Mouse (Mus musculus) CH12.LX (cell line): Measurements from ENCODE around the gene Mpz. TPM values are rescaled to one million over a fixed set of nuclear protein-coding genes. Genes with fewer than 3 reads are reported as not detected.
A peak's percentile ranks its signal among the peaks of the same experiment; 100 is the strongest.

Experiments
- DNase-seq: peaks from one replicate; pipeline ENCODE4 v3.0.0-alpha.2; 2013; ENCODE audit errors: extremely low read depth
- H3K27ac ChIP-seq: 2 replicates; pipeline ENCODE4 v1.5.1; 2012; ENCODE audit warnings: low read depth, mild to moderate bottlenecking, control low read depth, moderate library complexity; ENCODE audit not compliant: insufficient read depth
- H3K27me3 ChIP-seq: replicated peaks from 2 replicates; pipeline ENCODE3; 2012; ENCODE audit warnings: inconsistent platforms
- H3K36me3 ChIP-seq, 2 experiments: replicated peaks in 1 of 2; 2 replicates each; pipeline versions ENCODE3 to v1.6.1; 2012; ENCODE audit warnings: inconsistent platforms in 1 of 2, low read length in 1 of 2, mild to moderate bottlenecking in 1 of 2, mixed read lengths in 1 of 2, moderate library complexity in 1 of 2; ENCODE audit not compliant: control insufficient read depth in 1 of 2, insufficient read depth in 1 of 2
- H3K4me1 ChIP-seq, 2 experiments: 2 replicates each; pipeline ENCODE4 v1.6.1; 2012; ENCODE audit warnings: inconsistent platforms in 1 of 2, moderate library complexity in 1 of 2; ENCODE audit not compliant: insufficient read depth in 2 of 2, control insufficient read depth in 1 of 2
- H3K4me2 ChIP-seq: 2 replicates; pipeline ENCODE4 v1.6.1; 2012; ENCODE audit warnings: low read depth, mild to moderate bottlenecking, control low read depth; ENCODE audit not compliant: poor library complexity, insufficient read depth, severe bottlenecking
- H3K4me3 ChIP-seq, 3 experiments: fragments of 150-350 bp in 1 of 3; sonication (generic) in 1 of 3; replicated peaks in 1 of 3; 2 replicates each; pipeline versions ENCODE3 to v1.5.1; 2011 to 2012; ENCODE audit warnings: low read depth in 2 of 3, low read length in 2 of 3, mild to moderate bottlenecking in 2 of 3, moderate library complexity in 2 of 3, control low read depth in 1 of 3, improper control_type of control experiment in 1 of 3, inconsistent platforms in 1 of 3, mixed read lengths in 1 of 3; ENCODE audit not compliant: poor library complexity in 1 of 3
- H3K79me2 ChIP-seq: replicated peaks from 2 replicates; pipeline ENCODE4 v1.6.1; 2012; ENCODE audit warnings: mild to moderate bottlenecking, moderate library complexity; ENCODE audit not compliant: control insufficient read depth, poor library complexity, insufficient read depth, severe bottlenecking; ENCODE audit errors: extremely low read depth
- H3K9ac ChIP-seq: 2 replicates; pipeline ENCODE4 v1.6.1; 2012; ENCODE audit warnings: low read depth, mild to moderate bottlenecking, control low read depth, moderate library complexity; ENCODE audit not compliant: insufficient read depth
- H3K9me3 ChIP-seq: replicated peaks from 2 replicates; pipeline ENCODE3; 2012; ENCODE audit warnings: low read length, inconsistent platforms, mixed read lengths
- CHD1 ChIP-seq: IDR thresholded peaks from 2 replicates; pipeline ENCODE4 v1.6.1; 2012; ENCODE audit warnings: low read depth, low read length, improper control_type of control experiment, inconsistent platforms
- CHD2 ChIP-seq: IDR thresholded peaks from 2 replicates; pipeline ENCODE4 v1.6.1; 2011; ENCODE audit warnings: low read length, improper control_type of control experiment
- CTCF ChIP-seq, 2 experiments: IDR thresholded peaks in 1 of 2; conservative IDR thresholded peaks in 1 of 2; 2 replicates each; pipeline ENCODE4 v1.5.1; 2011 to 2012; ENCODE audit warnings: low read depth in 2 of 2, low read length in 2 of 2, improper control_type of control experiment in 1 of 2, inconsistent platforms in 1 of 2, mild to moderate bottlenecking in 1 of 2, moderate library complexity in 1 of 2
- E2F4 ChIP-seq: IDR thresholded peaks from 2 replicates; pipeline ENCODE4 v1.6.1; 2011; ENCODE audit warnings: low read depth, low read length, improper control_type of control experiment; ENCODE audit not compliant: insufficient replicate concordance
- ELF1 ChIP-seq: IDR thresholded peaks from 2 replicates; pipeline ENCODE4 v1.6.1; 2014; ENCODE audit warnings: low read depth, mild to moderate bottlenecking, inconsistent platforms, low read length, improper control_type of control experiment
- GABPA ChIP-seq: IDR thresholded peaks from 2 replicates; pipeline ENCODE4 v1.6.1; 2012; ENCODE audit warnings: low read depth, low read length, improper control_type of control experiment, inconsistent platforms; ENCODE audit not compliant: insufficient replicate concordance
- KAT2A ChIP-seq: IDR thresholded peaks from 2 replicates; pipeline ENCODE4 v1.6.1; 2012; ENCODE audit warnings: low read length, improper control_type of control experiment, inconsistent platforms; ENCODE audit not compliant: insufficient replicate concordance
- MAFK ChIP-seq: IDR thresholded peaks from 2 replicates; pipeline ENCODE4 v1.6.1; 2011; ENCODE audit warnings: low read length, improper control_type of control experiment; ENCODE audit not compliant: insufficient replicate concordance
- MEF2A ChIP-seq: IDR thresholded peaks from 2 replicates; pipeline ENCODE4 v1.6.1; 2014; ENCODE audit warnings: low read depth, mild to moderate bottlenecking, inconsistent platforms, low read length, improper control_type of control experiment, borderline replicate concordance
- NRF1 ChIP-seq: IDR thresholded peaks from 2 replicates; pipeline ENCODE4 v1.6.1; 2014; ENCODE audit warnings: low read depth, mild to moderate bottlenecking, inconsistent platforms, low read length, improper control_type of control experiment, moderate library complexity
- POLR2A ChIP-seq: IDR thresholded peaks from 2 replicates; pipeline ENCODE4 v1.6.1; 2011; ENCODE audit warnings: low read depth, mild to moderate bottlenecking, improper control_type of control experiment, low read length
- POLR2AphosphoS2 ChIP-seq: IDR thresholded peaks from 2 replicates; pipeline ENCODE4 v1.6.1; 2011; ENCODE audit warnings: low read depth, low read length, improper control_type of control experiment
- RAD21 ChIP-seq: IDR thresholded peaks from 2 replicates; pipeline ENCODE4 v1.6.1; 2011; ENCODE audit warnings: low read depth, mild to moderate bottlenecking, low read length, improper control_type of control experiment, moderate library complexity
- SIN3A ChIP-seq: IDR thresholded peaks from 2 replicates; pipeline ENCODE4 v1.6.1; 2012; ENCODE audit warnings: low read length, improper control_type of control experiment, inconsistent platforms
- TBP ChIP-seq: conservative IDR thresholded peaks from 2 replicates; pipeline ENCODE4 v1.6.1; 2011; ENCODE audit warnings: low read depth, low read length, improper control_type of control experiment
- TCF12 ChIP-seq: IDR thresholded peaks from 2 replicates; pipeline ENCODE4 v1.6.1; 2014; ENCODE audit warnings: low read depth, mild to moderate bottlenecking, inconsistent platforms, low read length, improper control_type of control experiment
- ZKSCAN1 ChIP-seq: IDR thresholded peaks from 2 replicates; pipeline ENCODE4 v1.6.1; 2012; ENCODE audit warnings: low read depth, inconsistent platforms, low read length, improper control_type of control experiment, borderline replicate concordance
- ZNF384 ChIP-seq: IDR thresholded peaks from 2 replicates; pipeline ENCODE4 v1.6.1; 2012; ENCODE audit warnings: low read depth, low read length, improper control_type of control experiment, inconsistent platforms
- dilution Hi-C: fragments of 300-500 bp; cut with MboI; formaldehyde crosslinking; loops from 2 replicates; pipeline ENCODE4 v1.14.3; 2020; ENCODE audit warnings: low sequenced_read_pairs; ENCODE audit not compliant: extremely low pct_unique_long_range_greater_than_20kb, extremely low pct_ligation_motif_present
- in situ Hi-C: fragments of 300-500 bp; cut with MboI; formaldehyde crosslinking; loops from 3 replicates; pipeline ENCODE4 v1.14.3; 2019; ENCODE audit warnings: low sequenced_read_pairs, low pct_ligation_motif_present, low pct_unique_long_range_greater_than_20kb, mixed read lengths
- polyA plus RNA-seq: library from polyadenylated mRNA; unstranded; fragments of >175 nt; gene quantifications from 2 replicates; pipeline ENCODE4 v1.2.1, GENCODE M21; 2012; ENCODE audit warnings: low read depth; ENCODE audit not compliant: insufficient read length
- total RNA-seq, 2 experiments: library from RNA; depleted of rRNA; stranded (reverse); fragments of 300-350 nt in 1 of 2; fragments of >200 nt in 1 of 2; gene quantifications; 2 replicates each; pipeline ENCODE4 v1.2.3; 2012 to 2014

The Mpz gene
- total and polyA plus RNA-seq, 3 experiments, result 0.21 to 0.49 TPM; not detected in 1

DNA sequence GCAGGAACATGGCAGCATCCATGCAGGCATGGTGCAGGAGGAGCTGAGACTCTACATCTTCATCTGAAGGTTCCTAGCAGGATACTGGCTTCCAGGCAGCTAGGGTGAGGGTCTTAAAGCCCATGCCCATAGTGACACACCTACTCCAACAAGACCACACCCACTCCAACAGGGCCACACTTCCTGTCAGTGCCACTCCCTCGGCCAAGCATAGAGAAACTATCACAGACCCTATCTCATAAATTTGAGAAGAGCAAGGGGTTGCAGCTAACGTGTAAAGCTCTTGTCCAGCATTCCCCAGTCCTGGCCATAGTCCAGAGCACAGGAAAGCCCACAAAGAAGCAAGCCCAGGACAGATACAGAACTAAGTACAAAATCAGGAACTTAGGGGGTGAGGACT is 49.5 kb upstream of the Mpz start:
- no peaks in the 10 kb centered on the region for H3K27me3 ChIP-seq
- H3K27ac ChIP-seq, result no peak overlapping the region
- H3K4me1 ChIP-seq, result peaks cover 0 to 12% of the 10 kb centered on the region in 2 experiments; a peak in 2 of 4 replicates
- H3K4me3 ChIP-seq, result peak overlapping the region in 2 of 3 experiments; percentile 35 to 66
- no peaks in the 10 kb centered on the region for H3K36me3 ChIP-seq
- H3K9me3 ChIP-seq, result peaks cover 5% of the 10 kb centered on the region
- H3K4me2 ChIP-seq, result peak overlapping the region; percentile 80; the same call in 1 of the 2 replicates
- dilution Hi-C loops, result no loop called here
- TF ChIP-seq CTCF (conservative IDR thresholded peaks at IDR 0.05 in 1 of 2, IDR thresholded peaks at IDR 0.05 in 1 of 2; ENCODE audit: low read depth in 2 of 2, low read length in 2 of 2) (no peak), POLR2A (no peak), POLR2AphosphoS2 (no peak), CHD1 (no peak), ZKSCAN1 (no peak), TCF12 (no peak)
- in situ Hi-C loops, result loop anchor here (5.0 to 10.0 kb wide), 2 partner anchors 59 to 374 kb away; no protein-coding TSS in a partner anchor
- no peaks in the 10 kb centered on the region for H3K79me2 ChIP-seq
- no peak overlapping the region for H3K9ac ChIP-seq
- no peak for DNase-seq

DNA sequence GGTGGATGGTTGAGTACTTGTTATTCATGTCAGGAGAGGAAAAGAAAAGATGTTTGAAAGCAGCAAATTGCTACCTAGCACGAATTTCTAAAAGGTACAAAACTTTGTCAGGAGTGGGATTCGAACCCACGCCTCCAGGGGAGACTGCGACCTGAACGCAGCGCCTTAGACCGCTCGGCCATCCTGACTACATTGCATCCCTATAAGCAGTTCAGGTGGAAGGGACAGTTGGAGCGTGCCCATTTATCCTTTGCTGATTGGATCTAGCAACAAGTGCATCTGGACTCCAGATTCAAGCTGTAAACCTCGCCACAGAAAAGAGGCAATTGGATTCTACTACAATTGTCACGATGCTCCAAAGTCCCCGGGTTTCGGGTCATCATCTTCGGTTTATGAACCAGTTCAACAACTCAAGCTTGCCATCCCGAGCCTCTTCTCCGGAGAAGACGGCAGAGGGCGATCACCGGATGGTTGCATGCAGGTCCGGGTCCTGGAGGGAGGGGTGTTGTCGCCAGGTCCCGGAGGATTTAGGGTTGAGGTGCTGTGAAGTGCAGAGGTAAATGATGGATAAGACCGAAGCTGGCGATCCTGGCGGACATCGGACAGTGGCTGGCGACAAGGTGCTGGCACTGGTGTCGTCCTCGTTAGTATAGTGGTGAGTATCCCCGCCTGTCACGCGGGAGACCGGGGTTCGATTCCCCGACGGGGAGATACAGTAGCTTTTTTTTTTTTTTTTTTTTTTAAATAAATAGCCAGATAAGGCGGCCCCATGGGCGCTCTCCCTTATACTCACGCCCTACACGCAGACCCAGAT is 48.6 kb upstream of the Mpz start:
- Histone ChIP-seq H3K9ac (peak overlapping the region; percentile 59), H3K27ac (no peak overlapping the region; the same call in 1 of the 2 replicates), H3K79me2 (no peaks in the 10 kb centered on the region)
- TF ChIP-seq MEF2A (0 out of 2 replicates have a peak, but pooled peaks have one; percentile 14), E2F4 (peak; percentile 87; the same call in 1 of the 2 replicates), ZNF384 (peak; percentile 91), MAFK (peak; percentile 97), SIN3A (no peak), ELF1 (peak; percentile 97), CTCF (conservative IDR thresholded peaks at IDR 0.05 in 1 of 2, IDR thresholded peaks at IDR 0.05 in 1 of 2; ENCODE audit: low read depth in 2 of 2, low read length in 2 of 2) (peak in 1 of 2 experiments; percentile 14; a peak in 1 of 4 replicates), KAT2A (peak; percentile 21; the same call in 1 of the 2 replicates), RAD21 (no peak), GABPA (no peak), CHD2 (no peak), NRF1 (peak; percentile 67), TBP (peak; percentile 98)
- TF ChIP-seq, all 38 proteins: peak for 9
- in situ Hi-C loops (loop anchor here (5.0 to 10.0 kb wide), 2 partner anchors 60 to 373 kb away; no protein-coding TSS in a partner anchor), dilution Hi-C loops (no loop called here)
- no peaks in the 10 kb centered on the region for H3K36me3 ChIP-seq
- peak overlapping the region; percentile 66 to 86 (median 76) for H3K4me3 ChIP-seq
- H3K4me2 ChIP-seq, result peak overlapping the region; percentile 80
- peak; percentile 84 for DNase-seq
- peaks cover 5% of the 10 kb centered on the region for H3K9me3 ChIP-seq
- H3K27me3 ChIP-seq, result no peaks in the 10 kb centered on the region
- peaks cover 0 to 12% of the 10 kb centered on the region in 2 experiments; a peak in 2 of 4 replicates for H3K4me1 ChIP-seq
